Mouse (Mus musculus) gastrocnemius, adult 18-20 months (tissue): ENCODE results near the gene Srp68. TPM values are rescaled to one million over a fixed set of nuclear protein-coding genes. Genes with fewer than 3 reads are reported as not detected.

Source experiments
- DNase-seq: peaks from one replicate; pipeline ENCODE4 v3.0.0; 2021; ENCODE audit warnings: low spot score
- total RNA-seq, 2 experiments: library from RNA; stranded (reverse); gene quantifications; 2 replicates each; pipeline ENCODE4 v1.2.3; 2021

Srp68 gene
- total RNA-seq, 2 experiments from 2014 or later: 82.5 to 88.8 TPM

GRCm38 (mm10) chr11:116247502-116248222 is 26.4 kb downstream of the Srp68 start:
- no peak for DNase-seq

- no peak for DNase-seq
Measured at GRCm38 (mm10) chr11:116245616-116246015, 28.4 kb downstream of the Srp68 start.

GRCm38 (mm10) chr11:116244580-116244979 is 29.4 kb downstream of the Srp68 start:
- DNase-seq: no peak

- no peak for DNase-seq
Measured at GRCm38 (mm10) chr11:116241744-116242235, 32.2 kb downstream of the Srp68 start.

GRCm38 (mm10) chr11:116239797-116240196 is 34.2 kb downstream of the Srp68 start:
- DNase-seq: no peak

GRCm38 (mm10) chr11:116237742-116238395 is 36.1 kb downstream of the Srp68 start, which contains the start of gene Evpl:
Gene Evpl, minus strand, starts transcription at chr11:116238077.
- DNase-seq: no peak

- no peak for DNase-seq
Measured at GRCm38 (mm10) chr11:116234901-116235300, 39.1 kb downstream of the Srp68 start.

- DNase-seq: no peak
Measured at GRCm38 (mm10) chr11:116232427-116232826, 41.6 kb downstream of the Srp68 start.

- no peak for DNase-seq
Measured at GRCm38 (mm10) chr11:116228699-116229098, 45.3 kb downstream of the Srp68 start.

GRCm38 (mm10) chr11:116226414-116226813 is 47.6 kb downstream of the Srp68 start:
- DNase-seq: peak; percentile 80

GRCm38 (mm10) chr11:116222740-116223059 is 51.3 kb downstream of the Srp68 start:
- DNase-seq: no peak

- no peak for DNase-seq
Measured at GRCm38 (mm10) chr11:116221931-116222739, 51.9 kb downstream of the Srp68 start.

GRCm38 (mm10) chr11:116219885-116220284 is 54.1 kb downstream of the Srp68 start:
- peak; percentile 69 for DNase-seq

GRCm38 (mm10) chr11:116218737-116219400 is 55.1 kb downstream of the Srp68 start:
- peak; percentile 67 for DNase-seq

GRCm38 (mm10) chr11:116218263-116218662 is 55.8 kb downstream of the Srp68 start:
- peak; percentile 32 for DNase-seq

- DNase-seq: no peak
Measured at GRCm38 (mm10) chr11:116216549-116216948, 57.5 kb downstream of the Srp68 start.

GRCm38 (mm10) chr11:116215991-116216390 is 58.0 kb downstream of the Srp68 start:
- no peak for DNase-seq

- DNase-seq: no peak
Measured at GRCm38 (mm10) chr11:116215181-116215580, 58.8 kb downstream of the Srp68 start.

GRCm38 (mm10) chr11:116213877-116214510 is 60.0 kb downstream of the Srp68 start:
- no peak for DNase-seq

- no peak for DNase-seq
Measured at GRCm38 (mm10) chr11:116212847-116213246, 61.2 kb downstream of the Srp68 start.

- no peak for DNase-seq
Measured at GRCm38 (mm10) chr11:116210696-116211095, 63.3 kb downstream of the Srp68 start.
